Mouse (Mus musculus) stomach, postnatal 0 days (tissue): ENCODE results near the gene Map3k5. TPM values are rescaled to one million over a fixed set of nuclear protein-coding genes. Genes with fewer than 3 reads are reported as not detected.
A peak's percentile ranks its signal among the peaks of the same experiment; 100 is the strongest.

ENCODE experiments used
- ATAC-seq: fragments of 200-750 bp; cut with Nextera tagmentation; 2 replicates; pipeline ENCODE4 v1.8.0; 2017; ENCODE audit not compliant: low FRiP score, low TSS enrichment
- DNase-seq: peaks from one replicate; pipeline ENCODE4 v3.0.0-alpha.2; 2016; ENCODE audit warnings: low spot score
- H3K27ac ChIP-seq: fragments of 300-500 bp; sonication (generic); replicated peaks from 2 replicates; pipeline ENCODE4 v1.5.1; 2014; ENCODE audit warnings: mild to moderate bottlenecking, control low read depth
- H3K27me3 ChIP-seq: fragments of 300-500 bp; sonication (generic); 2 replicates; pipeline ENCODE4 v1.6.1; 2014; ENCODE audit warnings: low read length; ENCODE audit not compliant: control insufficient read depth, insufficient read depth
- H3K36me3 ChIP-seq: fragments of 300-500 bp; sonication (generic); 2 replicates; pipeline ENCODE4 v1.6.1; 2014; ENCODE audit warnings: low read length, mixed read lengths; ENCODE audit not compliant: control insufficient read depth, insufficient read depth
- H3K4me1 ChIP-seq: fragments of 300-500 bp; sonication (generic); replicated peaks from 2 replicates; pipeline ENCODE4 v1.6.1; 2014; ENCODE audit warnings: antibody characterized with exemption; ENCODE audit not compliant: control insufficient read depth, insufficient read depth
- H3K4me2 ChIP-seq: fragments of 300-500 bp; sonication (generic); replicated peaks from 2 replicates; pipeline ENCODE4 v1.6.1; 2014; ENCODE audit warnings: low read depth, mild to moderate bottlenecking, control low read depth, moderate library complexity
- H3K4me3 ChIP-seq: fragments of 300-500 bp; sonication (generic); 2 replicates; pipeline ENCODE4 v1.5.1; 2014; ENCODE audit warnings: low read depth, low read length, control low read depth
- H3K9ac ChIP-seq: fragments of 300-500 bp; sonication (generic); 2 replicates; pipeline ENCODE4 v1.6.1; 2014; ENCODE audit warnings: mild to moderate bottlenecking, low read length, control low read depth, mixed read lengths
- H3K9me3 ChIP-seq: fragments of 300-500 bp; sonication (generic); 2 replicates; pipeline ENCODE4 v1.6.1; 2016; ENCODE audit warnings: low read length; ENCODE audit not compliant: control insufficient read depth
- CTCF ChIP-seq: IDR thresholded peaks from 2 replicates; pipeline ENCODE4 v1.5.1; 2016; ENCODE audit warnings: antibody characterized with exemption, low read depth, mild to moderate bottlenecking, moderate library complexity
- EP300 ChIP-seq: optimal IDR thresholded peaks from 2 replicates; pipeline ENCODE3; 2016; ENCODE audit warnings: antibody characterized with exemption
- WGBS: fragments of 180-500 bp; shearing (Covaris S2); extraction: QIAGEN DNeasy Blood & Tissue Kit; methylation state at CpG from one replicate; pipeline ENCODE4 v1.1.7; 2014; 5-methylcytosine and 5-hydroxymethylcytosine counted together
- polyA plus RNA-seq: library from polyadenylated mRNA; unstranded; fragments of >200 nt; fragmentation: Nextera tagmentation; extraction: Ambion mirVana; gene quantifications from 2 replicates; pipeline ENCODE4 v1.2.1, GENCODE M21; 2015

The Map3k5 gene
- 2.4 and 3.1 TPM in 2 replicates for polyA plus RNA-seq

- H3K36me3 ChIP-seq: no peaks in the 10 kb centered on the region
- peak within 1 kb of the TSS; percentile 78 for H3K9ac ChIP-seq
- DNase-seq (peak; percentile 71), ATAC-seq (peak; percentile 39)
- TF ChIP-seq CTCF: peak; percentile 53
- TF ChIP-seq EP300: no peak
- peak within 1 kb of the TSS; percentile 90 for H3K27ac ChIP-seq
- no peaks in the 10 kb centered on the region for H3K4me1 ChIP-seq
- under 1% methylated on average over 55 of the region's 95 CpGs for WGBS
- H3K4me3 ChIP-seq: peak within 1 kb of the TSS; percentile 77
- no peaks in the 10 kb centered on the region for H3K9me3 ChIP-seq
- peak within 1 kb of the TSS; percentile 93 for H3K4me2 ChIP-seq
- no peaks in the 10 kb centered on the region for H3K27me3 ChIP-seq
Observed at GRCm38 (mm10) chr10:19934384-19935294, at the start of gene Map3k5. TSS of gene Map3k5 (plus strand) at chr10:19934472.

- no peaks in the 10 kb centered on the region for H3K9me3 ChIP-seq
- DNase-seq: no peak
- H3K4me1 ChIP-seq: no peaks in the 10 kb centered on the region
- no peak overlapping the region for H3K4me3 ChIP-seq
- TF ChIP-seq EP300 (no peak), CTCF (no peak)
- no peaks in the 10 kb centered on the region; the same call in 1 of the 2 replicates for H3K36me3 ChIP-seq
- 60% methylated on average over 3 of the region's 3 CpGs for WGBS
- no peak overlapping the region for H3K9ac ChIP-seq
- no peaks in the 10 kb centered on the region for H3K27me3 ChIP-seq
- ATAC-seq: no peak
- no peak overlapping the region for H3K27ac ChIP-seq
- no peak overlapping the region for H3K4me2 ChIP-seq
Observed at GRCm38 (mm10) chr10:19886249-19886648, 48.0 kb upstream of the Map3k5 start.

GRCm38 (mm10) chr10:19889908-19890307 lies 44.4 kb upstream of the Map3k5 start:
- H3K27ac ChIP-seq: no peak overlapping the region
- no peaks in the 10 kb centered on the region for H3K27me3 ChIP-seq
- no peak for ATAC-seq
- TF ChIP-seq CTCF: no peak
- TF ChIP-seq EP300: no peak
- no peaks in the 10 kb centered on the region; the same call in 1 of the 2 replicates for H3K36me3 ChIP-seq
- no peaks in the 10 kb centered on the region for H3K4me1 ChIP-seq
- no peak overlapping the region for H3K9ac ChIP-seq
- H3K4me2 ChIP-seq: no peak overlapping the region
- no peaks in the 10 kb centered on the region for H3K9me3 ChIP-seq
- 90% methylated on average over 3 of the region's 3 CpGs for WGBS
- no peak overlapping the region for H3K4me3 ChIP-seq
- no peak for DNase-seq

- Histone ChIP-seq H3K9me3 (no peaks in the 10 kb centered on the region), H3K4me2 (no peak overlapping the region), H3K4me3 (no peak overlapping the region), H3K9ac (no peak overlapping the region), H3K27me3 (no peaks in the 10 kb centered on the region), H3K27ac (no peak overlapping the region), H3K4me1 (no peaks in the 10 kb centered on the region), H3K36me3 (no peaks in the 10 kb centered on the region)
- ATAC-seq: no peak
- WGBS: 56% methylated on average over 3 of the region's 3 CpGs
- no peak for TF ChIP-seq EP300
- peak; percentile 32 for TF ChIP-seq CTCF
- DNase-seq: no peak
Observed at GRCm38 (mm10) chr10:19891686-19892085, 42.6 kb upstream of the Map3k5 start.

GRCm38 (mm10) chr10:19893146-19893545 lies 41.1 kb upstream of the Map3k5 start:
- no peak for ATAC-seq

GRCm38 (mm10) chr10:19893976-19894375 lies 40.3 kb upstream of the Map3k5 start:
- Histone ChIP-seq H3K9ac (no peak overlapping the region), H3K4me1 (no peaks in the 10 kb centered on the region), H3K27me3 (no peaks in the 10 kb centered on the region), H3K36me3 (0 out of 2 replicates have a peak, but pooled peaks cover 4% of the 10 kb centered on the region), H3K9me3 (no peaks in the 10 kb centered on the region), H3K4me2 (no peak overlapping the region), H3K4me3 (no peak overlapping the region), H3K27ac (no peak overlapping the region)
- TF ChIP-seq EP300: no peak
- TF ChIP-seq CTCF: peak; percentile 85
- ATAC-seq (0 out of 2 replicates have a peak, but pooled peaks have one; percentile 32), DNase-seq (no peak)
- WGBS: 18% methylated on average over 4 of the region's 4 CpGs

More at GRCm38 (mm10) chr10:19893146-19893545, 41.1 kb upstream of the Map3k5 start:
- Histone ChIP-seq H3K27ac (no peak overlapping the region), H3K27me3 (no peaks in the 10 kb centered on the region), H3K4me1 (no peaks in the 10 kb centered on the region), H3K9me3 (no peaks in the 10 kb centered on the region), H3K4me3 (no peak overlapping the region), H3K4me2 (no peak overlapping the region), H3K36me3 (0 out of 2 replicates have a peak, but pooled peaks cover under 1% of the 10 kb centered on the region), H3K9ac (no peak overlapping the region)
- WGBS: 37% methylated on average over 6 of the region's 6 CpGs
- 0 out of 2 replicates have a peak, but pooled peaks have one; percentile 14 for TF ChIP-seq CTCF
- TF ChIP-seq EP300: no peak
- no peak for DNase-seq
